Mouse (Mus musculus) bone marrow, adult 2 months (tissue): ENCODE data around the gene L3mbtl4.

Experiments
- CTCF ChIP-seq: fragments of 200-500 bp; IDR thresholded peaks from 2 replicates; pipeline ENCODE4 v1.5.1; 2011; ENCODE audit warnings: low read length, control low read depth; ENCODE audit not compliant: control insufficient read depth, insufficient read depth
- POLR2A ChIP-seq: fragments of 200-500 bp; IDR thresholded peaks from 2 replicates; pipeline ENCODE4 v1.6.1; 2011; ENCODE audit warnings: low read depth, mild to moderate bottlenecking, control low read depth, low read length, borderline replicate concordance; ENCODE audit not compliant: control insufficient read depth

- TF ChIP-seq CTCF = no peak
- no peak for TF ChIP-seq POLR2A
These were observed 177.3 kb downstream of the L3mbtl4 start for GRCm38 (mm10) chr17:68450921-68451320.
